Mouse (Mus musculus): ENCODE results near the gene Pot1b.

The Pot1b gene

GRCm38 (mm10) chr17:55711984-55712811 is at the start of gene Pot1b:
TSS of gene Pot1b (minus strand) at chr17:55712628.
- DNase-seq (ENCODE audit: low read depth, low spot score) = peak; percentile 99

DNA sequence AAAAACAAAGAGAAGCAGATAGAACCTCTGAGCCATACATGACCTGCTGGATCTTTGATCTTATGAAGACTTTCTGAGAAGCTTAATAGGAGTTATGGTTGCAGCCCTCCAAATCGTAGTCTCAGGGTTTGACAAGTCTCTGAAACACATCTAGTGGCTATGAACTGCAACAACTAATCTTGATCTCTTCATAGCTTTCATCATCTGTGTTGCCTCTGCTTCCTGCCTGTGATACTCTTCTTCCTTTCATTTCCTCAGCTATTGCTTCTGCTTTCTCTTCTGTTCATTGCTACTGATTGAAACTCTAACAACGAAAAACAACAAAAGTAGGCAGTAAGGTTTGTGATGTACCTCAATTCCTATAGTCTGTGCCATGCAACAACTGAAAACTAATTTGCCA is 38.7 kb upstream of the Pot1b start:
- no peak for DNase-seq (ENCODE audit: low read depth, low spot score)

DNA sequence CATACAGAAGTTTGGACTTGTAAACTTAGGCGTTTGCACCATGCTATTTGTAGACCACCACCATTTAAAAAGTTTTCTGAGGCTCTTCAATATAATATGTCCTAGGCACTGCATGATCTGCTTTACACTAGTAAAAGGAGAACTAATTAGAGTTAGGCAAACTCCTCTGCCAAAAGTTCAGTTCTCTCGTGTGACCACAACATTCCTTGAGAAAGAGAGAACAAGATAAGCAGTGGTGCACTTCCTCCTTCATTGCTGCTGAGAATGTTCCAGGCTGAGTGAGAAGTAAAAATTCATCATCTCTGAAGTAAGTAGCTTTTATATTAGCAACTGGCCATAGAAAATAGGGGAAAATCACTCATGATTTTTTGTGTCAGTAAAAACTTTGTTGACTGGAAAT is 37.4 kb upstream of the Pot1b start, which contains the start of gene Adgre4:
TSS of gene Adgre4 (plus strand) at position 199 of the 400 bp plus-strand sequence.
- no peak for DNase-seq (ENCODE audit: low read depth, low spot score)

- no peak for DNase-seq (ENCODE audit: low read depth, low spot score)
Measured at GRCm38 (mm10) chr17:55736675-55737074, 24.2 kb upstream of the Pot1b start.

DNA sequence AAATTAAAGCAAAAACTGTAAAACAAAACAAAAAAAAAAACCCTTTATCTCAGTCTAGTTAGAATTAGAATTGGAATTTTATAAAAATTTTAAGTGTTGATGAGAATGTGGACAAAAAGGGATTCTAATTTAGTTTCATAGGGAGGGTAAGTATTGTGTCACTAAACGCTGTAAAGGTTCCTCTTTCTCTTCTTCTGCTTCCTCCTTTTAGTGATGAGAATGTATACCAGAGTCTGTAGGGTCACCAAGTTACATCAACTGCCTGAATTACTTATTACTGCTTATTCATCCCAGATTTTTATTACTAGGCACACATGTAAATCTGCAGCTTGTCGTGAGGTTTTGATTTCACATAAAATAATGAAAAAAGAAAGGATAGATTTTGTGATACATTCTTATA is 13.8 kb upstream of the Pot1b start:
- DNase-seq (ENCODE audit: low read depth, low spot score) = no peak

- no peak for DNase-seq (ENCODE audit: low read depth, low spot score)
Measured at GRCm38 (mm10) chr17:55722250-55722649, 9.8 kb upstream of the Pot1b start.

DNA sequence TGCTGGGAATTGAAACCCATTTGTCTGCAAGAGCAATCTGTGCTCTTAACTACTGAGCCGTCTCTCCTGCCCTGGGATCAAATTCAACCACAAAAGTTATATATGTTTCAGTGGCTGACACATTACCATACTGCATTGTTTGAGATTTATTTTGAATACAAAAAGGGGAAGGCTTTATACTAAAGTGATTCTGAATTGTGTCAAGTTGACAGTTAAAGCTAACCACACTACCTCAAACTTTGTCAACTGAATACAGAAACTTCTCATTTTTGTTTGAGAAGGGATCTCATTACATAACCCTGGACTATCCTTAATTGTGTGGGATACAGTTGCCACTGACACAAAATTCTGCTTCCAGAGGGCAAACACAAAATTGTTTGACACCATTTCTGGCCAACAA is 8.8 kb upstream of the Pot1b start:
- DNase-seq (ENCODE audit: low read depth, low spot score) = no peak

DNA sequence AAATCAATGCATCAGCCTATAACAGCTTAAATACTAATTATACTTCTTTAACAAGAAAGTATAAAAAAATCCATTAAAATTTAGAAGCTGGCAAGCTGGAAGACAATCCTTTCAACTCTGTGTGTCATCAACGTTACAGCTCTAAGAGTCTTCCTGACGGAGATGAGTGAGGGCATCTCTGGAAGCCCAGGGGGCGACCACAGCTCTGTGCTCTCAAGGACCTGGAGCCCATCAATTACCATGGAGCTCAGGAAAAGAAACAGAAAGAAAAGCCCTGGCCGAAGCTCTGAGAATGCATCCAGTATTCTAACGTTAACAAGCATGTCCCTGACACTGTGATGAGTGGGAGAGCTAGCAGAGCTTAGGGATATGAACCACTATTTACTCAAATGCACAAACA is 9.6 kb downstream of the Pot1b start:
- DNase-seq (ENCODE audit: low read depth, low spot score) = no peak

DNA sequence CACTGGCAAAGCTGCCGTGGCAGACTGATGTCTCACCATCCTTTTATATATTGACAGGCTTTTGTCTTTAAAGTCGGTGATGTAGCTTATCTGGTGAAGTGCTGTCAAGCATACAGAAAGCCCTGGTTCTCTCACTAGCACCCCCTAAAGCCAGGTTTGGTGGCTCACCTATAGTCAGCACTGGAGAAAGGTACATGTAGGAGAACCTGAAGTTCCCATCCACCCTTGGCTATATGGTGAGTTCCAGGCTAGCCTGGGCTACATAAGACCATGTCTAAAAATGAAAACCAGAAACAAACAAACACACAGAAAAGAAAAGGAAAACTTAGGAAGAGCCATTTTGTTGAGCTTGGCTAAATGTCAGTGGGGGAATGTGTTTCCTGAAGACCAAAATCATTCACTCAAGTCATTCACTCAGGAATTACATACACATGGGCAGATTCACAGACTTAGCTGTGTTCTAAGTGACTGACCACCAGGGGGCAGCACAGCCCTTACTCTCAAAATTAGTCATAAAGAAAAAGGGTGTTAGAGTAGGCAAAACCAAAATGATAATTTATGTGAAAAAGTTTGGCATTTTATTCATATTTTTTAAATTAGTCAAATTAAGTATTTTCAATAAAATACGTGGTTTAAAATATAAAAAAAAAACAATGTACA is 10.1 kb downstream of the Pot1b start:
- peak; percentile 83 for DNase-seq (ENCODE audit: low read depth, low spot score)

DNA sequence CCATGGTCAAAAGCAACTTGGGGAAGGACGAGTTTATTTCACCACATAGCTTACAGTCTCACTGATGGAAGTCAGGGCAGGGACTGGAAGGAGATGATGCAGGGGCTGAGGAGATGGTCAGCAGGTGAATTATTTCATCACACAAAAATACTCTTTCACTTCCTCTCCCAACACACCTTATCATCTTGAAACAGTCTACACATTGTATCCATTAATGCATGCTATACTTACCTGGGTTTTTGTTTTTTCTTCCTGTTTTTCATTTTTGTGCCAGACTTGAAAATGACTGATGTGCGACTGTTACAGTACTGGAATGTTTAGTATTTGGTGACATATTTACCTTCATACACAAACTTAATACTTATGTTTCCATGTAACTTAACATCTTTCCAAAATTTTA is 13.0 kb downstream of the Pot1b start:
- DNase-seq (ENCODE audit: low read depth, low spot score) = no peak

GRCm38 (mm10) chr17:55661099-55661498 is 51.3 kb downstream of the Pot1b start:
- no peak for DNase-seq (ENCODE audit: low read depth, low spot score)

DNA sequence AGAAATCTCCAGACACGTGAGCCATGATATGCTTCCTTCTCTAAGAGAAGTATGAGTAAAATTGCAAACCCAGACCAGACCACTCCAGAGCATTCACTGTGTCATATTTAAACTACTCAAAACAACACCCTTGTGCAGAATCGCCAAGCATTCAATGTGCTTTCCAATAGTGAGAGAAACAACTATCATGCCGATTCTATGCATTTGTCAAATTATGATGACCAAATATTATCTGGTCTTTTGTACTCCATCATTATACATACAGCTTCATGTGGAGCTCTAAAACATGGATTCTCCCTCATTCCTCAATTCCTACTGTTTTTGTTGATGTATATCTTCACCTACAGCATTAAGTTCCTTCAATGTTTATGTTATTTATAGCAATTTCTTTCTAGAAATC is 87.3 kb downstream of the Pot1b start, which contains the start of gene Vmn2r118:
TSS of gene Vmn2r118 (minus strand) at position 101 of the 400 bp plus-strand sequence.
- no peak for DNase-seq (ENCODE audit: low read depth, low spot score)
